Mouse (Mus musculus): ENCODE data around the gene Tmf1.

Tmf1 gene

DNA sequence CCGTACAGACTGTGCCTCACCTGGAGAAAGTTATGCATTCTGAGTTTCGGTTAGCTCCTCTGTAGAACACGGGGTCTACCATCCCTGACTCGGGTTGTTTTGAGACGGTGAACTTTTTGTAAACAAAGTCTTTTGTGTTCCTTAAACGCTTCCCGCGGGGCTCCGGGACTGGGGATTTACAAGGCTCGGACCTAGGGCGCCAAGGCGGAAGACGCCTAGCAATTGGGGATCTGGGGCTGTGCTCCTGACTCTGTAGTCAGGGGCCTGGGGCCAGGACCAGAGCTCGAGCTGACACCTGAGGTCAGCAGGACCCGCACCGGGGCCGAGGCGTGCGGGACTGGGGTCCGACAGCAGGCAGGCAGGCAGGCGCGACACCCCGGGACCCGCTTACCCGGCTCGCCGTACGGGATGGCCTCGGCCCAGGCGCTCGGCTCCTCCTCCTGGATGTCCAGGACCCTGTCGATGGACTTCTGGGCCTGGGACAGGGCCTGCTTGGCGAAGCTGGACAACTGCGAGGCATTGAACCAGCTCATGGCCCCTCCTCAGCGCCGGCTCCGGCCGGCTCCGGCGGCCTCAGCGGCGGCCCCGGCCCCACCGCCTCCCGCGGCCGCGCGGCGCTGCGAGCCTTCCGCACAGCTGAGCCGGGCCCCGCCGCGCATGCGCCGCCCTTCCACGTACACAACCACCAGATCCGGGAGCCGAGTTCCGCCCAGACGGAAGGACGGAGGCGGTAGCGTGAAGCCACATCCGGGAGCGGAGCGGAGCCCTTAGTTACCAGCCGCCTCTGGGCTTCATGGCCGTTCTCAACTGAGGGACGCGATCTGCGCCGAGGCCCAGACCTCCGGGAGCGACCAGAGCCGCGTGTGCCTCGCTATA, at the start of gene Tmf1:
Gene Tmf1 (minus strand): TSS at position 632 of the 876 bp plus-strand sequence.
- DNase-seq (ENCODE audit: low read depth, low spot score): peak; percentile 93

DNA sequence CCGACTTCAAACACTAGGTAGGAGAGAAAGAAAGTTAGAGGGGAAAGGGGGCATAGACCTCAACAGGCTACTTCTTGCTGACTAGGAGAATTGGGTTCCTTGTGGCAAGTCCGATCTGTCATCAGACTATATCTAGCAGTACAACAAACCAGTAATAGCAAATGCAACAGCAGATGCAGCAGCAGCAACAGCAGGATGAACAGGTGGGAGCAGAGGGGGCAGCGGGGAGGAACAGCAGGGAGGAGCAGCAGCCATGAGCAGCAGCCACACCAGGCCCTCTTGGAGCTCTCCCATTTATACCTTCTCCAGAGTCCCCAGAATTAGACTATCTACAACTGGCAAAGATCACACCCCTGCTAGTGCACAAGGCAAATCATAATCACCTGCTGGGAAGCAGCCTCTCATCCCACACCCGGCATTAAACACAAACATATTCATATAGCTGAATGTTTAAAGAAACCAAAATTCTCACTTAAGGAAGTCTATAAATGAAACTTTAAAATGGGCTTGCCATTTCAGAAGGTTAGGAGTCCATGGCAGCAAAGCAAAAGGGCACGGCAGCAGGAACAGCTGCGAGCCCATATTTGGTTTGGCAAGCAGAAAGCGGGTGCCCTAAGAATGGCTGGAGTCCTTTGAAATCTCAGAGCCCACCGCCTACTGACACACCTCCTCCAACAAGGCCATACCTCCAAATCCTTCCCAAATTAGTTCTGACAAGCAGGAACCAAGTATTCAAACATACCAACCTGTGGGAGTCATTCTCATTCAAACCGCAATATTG, 48.3 kb upstream of the Tmf1 start:
- DNase-seq (ENCODE audit: low read depth, low spot score): no peak

DNA sequence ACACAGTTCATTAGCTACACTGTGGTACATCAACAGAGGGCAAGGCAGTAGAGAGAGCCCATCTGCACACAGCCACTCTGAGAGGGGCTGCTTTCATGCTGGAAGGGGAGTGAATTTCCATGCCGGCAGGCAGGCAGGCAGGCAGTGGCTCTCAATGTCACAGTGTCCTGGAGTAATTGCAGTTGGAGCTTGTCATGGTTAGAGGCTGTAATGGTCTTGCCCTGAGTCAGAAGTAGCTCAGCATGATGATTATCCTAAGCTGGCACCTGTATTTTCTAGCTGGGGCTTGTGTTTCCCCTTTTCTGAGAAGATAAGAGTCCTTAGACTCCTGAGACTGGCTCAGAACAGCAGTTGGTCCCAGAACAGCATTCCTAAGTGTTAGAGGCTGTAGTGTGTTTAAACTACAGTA, 47.2 kb upstream of the Tmf1 start:
- DNase-seq (ENCODE audit: low read depth, low spot score): no peak

DNA sequence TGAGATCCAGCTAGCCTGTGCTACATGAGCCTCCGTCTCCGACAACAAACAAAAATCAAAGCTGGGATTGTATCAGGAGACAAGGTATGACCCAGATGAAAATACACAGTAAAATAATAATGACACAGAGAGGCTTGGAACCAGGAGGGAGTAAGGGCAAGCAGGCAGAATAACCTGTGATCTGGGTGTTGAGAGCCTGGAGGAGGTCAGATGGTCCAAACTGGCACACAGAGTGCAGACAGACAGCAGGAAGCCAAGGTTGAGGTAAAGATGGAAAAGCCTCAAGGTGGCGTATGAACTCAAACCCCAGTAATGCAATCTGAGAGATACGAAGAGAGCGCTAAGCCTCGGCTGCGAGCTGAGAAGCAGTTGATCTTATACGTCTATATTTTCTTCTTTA, 45.6 kb upstream of the Tmf1 start:
- DNase-seq (ENCODE audit: low read depth, low spot score): no peak

DNA sequence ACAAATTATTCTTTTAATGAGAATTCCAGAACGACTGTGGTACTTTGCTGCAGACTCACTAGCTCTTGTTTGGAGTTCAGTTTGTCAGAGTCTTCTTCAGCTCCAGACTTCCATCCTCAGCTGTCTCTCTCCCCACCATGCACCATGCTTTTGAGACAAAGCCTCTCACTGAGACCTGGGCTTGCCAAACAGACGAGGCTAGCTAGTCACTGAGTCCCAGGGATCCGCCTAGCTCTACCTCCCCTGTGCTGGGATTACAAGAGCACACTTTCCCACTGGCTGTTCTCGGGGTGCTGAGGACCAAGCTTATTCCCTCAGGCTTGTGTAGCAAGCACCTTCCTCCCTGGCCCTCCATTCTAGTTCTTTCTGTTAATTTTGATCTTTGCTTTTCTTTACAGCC, 44.6 kb upstream of the Tmf1 start:
- no peak for DNase-seq (ENCODE audit: low read depth, low spot score)

DNA sequence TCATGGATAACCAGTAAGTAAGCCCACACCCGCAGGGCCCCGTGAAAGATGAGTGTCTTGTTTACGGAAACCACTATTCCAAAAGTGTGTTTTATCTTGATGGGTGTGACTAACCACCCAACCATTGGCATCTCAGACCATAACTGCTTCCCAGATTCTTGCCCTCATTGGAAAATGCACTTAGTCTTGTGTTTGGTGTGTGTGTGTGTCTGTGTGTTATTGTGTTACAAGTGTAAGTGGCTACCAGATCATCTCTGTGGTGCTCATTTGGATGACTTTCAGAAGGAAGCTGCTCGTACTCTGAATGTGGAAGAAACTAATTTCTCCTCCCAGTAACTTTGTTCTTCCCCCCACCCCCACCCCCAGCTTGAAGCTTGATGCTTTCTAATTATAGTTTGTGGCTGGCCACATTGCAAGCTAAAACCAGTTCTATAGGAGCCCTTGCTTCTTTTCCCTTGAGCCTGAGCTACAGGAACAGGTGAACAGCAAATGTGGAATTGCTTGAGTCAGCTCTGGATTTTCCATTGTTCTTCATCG, 44.1 kb upstream of the Tmf1 start:
- no peak for DNase-seq (ENCODE audit: low read depth, low spot score)

DNA sequence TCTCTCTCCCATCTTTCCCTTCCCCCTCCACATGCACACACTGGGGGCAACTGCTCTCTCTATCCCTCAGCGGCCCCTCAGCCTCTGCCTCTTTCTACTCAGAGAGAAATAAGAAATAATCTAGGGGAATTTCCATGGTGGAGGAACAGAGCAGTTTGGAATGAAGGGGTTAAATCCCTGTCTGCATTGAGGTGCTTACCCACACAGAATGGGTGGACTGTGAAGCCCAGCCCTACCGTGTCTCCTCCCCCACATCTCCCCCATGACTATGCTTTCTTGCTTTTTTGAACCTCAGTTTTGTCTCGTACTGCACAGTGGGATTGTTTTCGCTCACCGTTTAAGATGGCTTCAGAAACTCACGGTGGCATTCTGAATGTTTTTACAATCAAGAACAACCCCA, 43.4 kb upstream of the Tmf1 start:
- no peak for DNase-seq (ENCODE audit: low read depth, low spot score)

DNA sequence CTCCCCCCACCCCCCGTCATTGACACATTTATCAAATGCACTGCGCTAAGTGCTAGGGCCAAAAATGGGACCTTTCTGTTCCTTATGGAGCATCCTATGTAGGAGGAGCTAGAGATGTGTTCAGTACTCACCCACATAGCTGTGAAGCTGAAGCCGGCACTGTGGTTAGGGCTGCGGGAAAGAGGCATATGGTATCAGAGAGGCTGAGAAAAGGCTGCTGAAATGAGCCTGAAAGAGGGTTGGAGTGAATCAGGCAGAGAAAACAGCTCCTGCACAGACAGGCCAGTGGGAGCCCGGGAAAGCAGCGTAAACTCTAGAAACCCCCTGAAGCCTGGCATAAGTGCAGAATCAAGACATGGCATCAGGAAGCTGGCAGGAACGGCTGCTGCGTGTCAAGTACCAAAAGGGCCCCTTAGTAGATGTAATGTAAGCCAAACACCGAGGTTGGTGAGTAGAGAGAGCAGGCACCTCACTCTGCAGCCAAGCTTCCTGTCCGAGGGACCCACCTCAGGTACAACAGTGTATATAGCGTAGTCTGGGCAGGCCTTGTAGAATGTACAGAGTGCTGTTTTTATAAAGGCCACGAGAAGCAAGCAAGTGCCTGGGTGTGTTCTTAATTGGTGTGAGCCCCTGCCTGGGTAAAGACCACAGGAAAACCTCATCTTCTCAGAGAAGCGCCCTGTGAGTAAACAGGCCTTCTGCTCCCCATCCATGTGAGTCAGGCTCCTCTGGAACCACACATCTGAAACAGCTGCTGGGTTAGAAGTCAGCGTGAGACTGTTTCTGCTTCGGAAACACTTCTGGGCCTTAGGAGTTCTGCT, 42.5 kb upstream of the Tmf1 start:
- no peak for DNase-seq (ENCODE audit: low read depth, low spot score)

DNA sequence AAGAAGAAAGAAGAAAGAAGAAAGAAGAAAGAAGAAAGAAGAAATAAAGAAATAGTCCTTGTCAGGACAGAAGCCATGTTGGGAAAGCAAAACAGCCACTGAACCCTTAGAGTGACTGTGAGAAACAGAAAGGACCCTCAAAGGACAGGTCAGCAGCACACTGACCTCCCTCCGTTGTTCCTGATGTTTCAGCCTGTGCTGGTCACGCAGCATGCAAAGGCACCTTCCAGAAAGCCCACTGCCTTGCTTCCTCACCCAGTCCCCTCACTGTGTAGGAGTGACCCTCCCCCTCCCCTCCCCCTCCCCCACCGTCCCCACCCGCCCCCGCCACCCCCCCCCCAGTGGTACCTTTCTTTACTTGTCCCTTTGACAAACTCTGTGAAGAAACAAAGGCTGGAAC, 41.8 kb upstream of the Tmf1 start:
- DNase-seq (ENCODE audit: low read depth, low spot score): no peak

DNA sequence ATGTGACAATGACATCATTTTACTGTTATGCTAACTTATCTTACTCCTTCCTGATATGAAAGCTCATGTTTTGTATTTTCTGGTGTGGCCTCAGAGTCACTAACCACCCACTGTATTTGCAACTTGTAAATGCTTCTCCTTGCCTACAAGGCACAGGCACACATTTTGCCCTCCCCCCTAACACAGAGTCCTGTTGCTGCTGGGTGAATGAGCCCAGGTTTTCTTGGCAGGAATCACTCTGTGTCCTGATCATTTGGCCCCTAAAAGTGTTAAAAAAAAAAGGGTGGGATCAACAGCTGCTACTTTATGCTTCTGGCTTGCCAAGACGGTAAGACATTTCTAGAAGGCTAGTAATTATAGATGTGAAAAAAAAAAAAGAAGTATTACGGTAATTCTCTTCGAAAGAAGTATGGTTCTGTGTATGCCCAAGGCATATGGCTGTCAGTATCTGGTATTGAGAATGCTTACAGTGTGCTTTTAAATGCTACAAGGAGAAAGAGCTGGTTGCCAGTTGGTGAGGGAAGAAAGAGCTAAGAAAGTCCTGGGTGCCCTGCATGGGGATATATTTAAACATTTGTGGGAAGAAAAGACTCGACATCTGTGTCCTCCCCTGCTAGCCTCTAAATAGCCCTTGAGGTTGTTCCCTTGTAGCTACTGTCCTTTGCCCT, 37.4 kb upstream of the Tmf1 start:
- no peak for DNase-seq (ENCODE audit: low read depth, low spot score)

DNA sequence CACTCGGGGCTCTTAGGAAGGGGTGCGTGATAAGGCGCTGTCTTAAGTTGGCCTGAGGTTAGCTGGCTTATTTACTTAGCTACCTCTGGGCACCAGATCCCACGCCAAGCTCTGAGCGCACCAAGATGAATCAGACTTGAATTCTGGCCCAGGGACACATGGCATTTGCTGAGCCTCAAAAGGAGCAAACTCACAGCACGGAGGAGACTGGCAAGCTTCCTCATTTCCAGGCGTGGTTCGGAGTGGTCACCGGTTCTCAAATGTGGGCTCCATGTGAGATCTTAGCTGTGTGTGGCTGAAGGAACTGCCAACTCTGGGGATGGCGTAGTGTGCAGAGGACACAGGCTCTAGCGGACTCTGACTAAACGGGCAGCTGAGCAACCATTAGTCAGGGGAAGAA, 33.1 kb upstream of the Tmf1 start:
- no peak for DNase-seq (ENCODE audit: low read depth, low spot score)

DNA sequence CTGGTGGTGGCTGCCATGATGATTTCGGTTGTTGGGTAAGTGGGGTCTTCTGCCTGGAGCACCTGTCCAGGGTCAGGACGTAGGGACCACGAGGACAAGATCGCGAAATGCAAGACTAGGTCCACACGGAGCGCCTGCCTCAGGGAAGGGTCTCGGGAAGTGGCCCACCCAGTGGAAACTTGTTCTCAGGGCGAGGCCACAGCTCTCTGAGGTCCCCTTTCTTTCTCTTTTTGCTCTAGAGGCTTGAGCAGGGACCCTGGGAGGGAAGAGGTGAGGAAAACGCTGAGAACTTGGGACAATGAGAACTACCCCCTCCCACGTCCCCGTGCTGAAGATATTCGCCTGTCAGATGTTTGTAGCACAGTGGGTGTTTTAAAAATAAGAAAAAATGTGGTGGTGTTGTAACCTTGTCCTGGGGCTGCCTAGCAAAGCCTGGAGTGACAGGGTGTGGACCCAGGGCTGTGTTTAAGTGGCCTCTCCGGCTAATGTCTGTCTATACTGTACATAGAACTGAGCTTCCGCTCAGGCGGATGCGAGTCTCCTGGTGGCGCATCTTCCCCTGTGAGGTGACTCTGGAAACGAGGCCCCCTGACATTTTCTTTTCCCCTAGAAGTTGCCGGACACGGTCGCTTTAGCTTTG, 32.2 kb upstream of the Tmf1 start:
- no peak for DNase-seq (ENCODE audit: low read depth, low spot score)

DNA sequence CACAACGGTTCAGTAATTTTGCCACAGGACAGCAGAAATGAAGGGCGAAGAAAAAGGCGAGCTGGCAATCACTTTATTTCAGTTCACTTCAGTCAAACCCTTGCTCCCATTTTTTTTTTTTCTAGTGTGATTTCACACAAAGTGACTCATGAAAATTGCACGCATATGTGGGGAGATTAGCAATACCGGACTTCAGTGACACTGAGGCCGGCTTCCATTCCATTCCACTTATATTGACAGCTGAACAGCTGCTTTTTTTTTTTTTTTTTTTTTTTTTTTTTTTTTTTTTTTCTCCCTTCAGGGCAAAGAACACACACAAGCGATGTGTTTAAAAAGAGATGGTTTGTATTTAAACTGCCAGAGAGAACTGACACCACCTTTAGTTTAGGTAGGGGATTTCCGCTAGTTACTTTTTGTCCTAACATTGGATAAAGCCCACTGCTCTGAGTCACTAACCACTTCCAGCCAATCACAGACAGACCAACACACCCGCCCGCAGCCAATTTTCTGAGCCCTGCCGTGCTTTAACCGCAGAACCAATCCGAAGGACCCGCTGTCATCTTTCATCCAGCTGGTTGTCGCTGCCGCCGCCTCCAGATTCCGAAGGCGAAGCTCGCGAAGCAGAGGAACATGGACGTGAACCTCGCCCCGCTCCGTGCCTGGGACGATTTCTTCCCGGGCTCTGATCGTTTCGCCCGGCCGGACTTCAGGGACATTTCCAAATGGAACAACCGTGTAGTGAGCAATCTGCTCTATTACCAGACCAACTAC, 31.5 kb upstream of the Tmf1 start, which contains the start of gene Arl6ip5:
Gene Arl6ip5 (plus strand): TSS at position 499 of the 771 bp plus-strand sequence.
- DNase-seq (ENCODE audit: low read depth, low spot score): peak; percentile 90

DNA sequence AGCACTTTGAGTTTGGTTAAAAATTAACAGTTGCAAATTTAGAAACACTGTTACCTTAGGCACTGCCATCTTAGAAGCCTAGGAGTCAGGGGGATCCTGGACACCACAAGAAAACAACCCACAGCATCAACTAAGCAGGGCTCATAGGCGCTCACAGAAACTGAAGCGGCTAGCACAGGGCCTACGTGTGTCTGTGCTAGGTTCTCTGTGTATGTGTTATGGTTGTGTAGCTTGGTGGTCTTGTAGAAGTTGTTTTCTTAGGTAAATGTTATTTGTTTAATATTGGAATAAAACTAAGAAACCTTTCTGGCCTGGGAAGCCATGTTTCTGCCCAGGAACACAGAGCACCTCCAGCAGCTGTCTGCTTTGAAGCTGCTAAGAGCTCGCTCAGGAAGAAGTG, 30.8 kb upstream of the Tmf1 start:
- no peak for DNase-seq (ENCODE audit: low read depth, low spot score)

DNA sequence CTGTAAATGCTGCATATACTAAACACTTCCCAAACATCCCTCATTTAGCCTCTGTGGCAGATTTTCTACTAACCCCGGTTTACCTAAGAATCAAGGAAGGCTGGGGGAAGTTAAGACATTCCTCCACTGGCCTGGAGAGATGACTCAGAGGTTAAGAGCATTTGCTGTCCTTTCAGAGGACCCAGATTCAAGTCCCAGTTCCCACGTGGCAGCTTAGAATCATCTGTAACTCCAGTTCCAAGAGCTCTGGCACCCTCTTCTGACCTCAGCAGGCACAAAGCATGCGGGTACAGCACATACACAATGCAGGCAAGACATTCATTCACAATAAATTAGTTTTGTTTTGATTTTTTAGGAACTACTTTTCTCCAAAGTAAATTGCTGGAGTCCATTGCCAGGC, 30.3 kb upstream of the Tmf1 start:
- no peak for DNase-seq (ENCODE audit: low read depth, low spot score)

DNA sequence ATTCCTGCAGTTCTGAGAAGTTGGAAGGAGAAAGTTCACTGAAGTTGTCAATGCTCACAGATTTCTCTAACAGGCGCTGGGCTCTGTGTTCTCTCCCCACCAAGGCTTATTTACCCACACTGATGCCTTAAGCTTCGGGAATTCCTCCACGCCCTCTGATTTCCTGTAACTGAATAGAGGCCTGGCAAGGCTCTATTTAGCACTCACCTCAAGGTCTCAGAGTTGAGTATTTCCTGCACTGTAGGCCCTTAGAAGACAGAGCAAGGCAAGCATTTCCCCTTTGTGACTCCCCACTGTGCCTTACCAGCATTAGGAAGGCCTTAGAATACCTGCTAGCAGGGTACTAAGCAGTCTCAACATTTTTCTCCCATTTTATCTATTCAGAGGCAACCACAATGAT, 29.5 kb upstream of the Tmf1 start:
- DNase-seq (ENCODE audit: low read depth, low spot score): no peak

DNA sequence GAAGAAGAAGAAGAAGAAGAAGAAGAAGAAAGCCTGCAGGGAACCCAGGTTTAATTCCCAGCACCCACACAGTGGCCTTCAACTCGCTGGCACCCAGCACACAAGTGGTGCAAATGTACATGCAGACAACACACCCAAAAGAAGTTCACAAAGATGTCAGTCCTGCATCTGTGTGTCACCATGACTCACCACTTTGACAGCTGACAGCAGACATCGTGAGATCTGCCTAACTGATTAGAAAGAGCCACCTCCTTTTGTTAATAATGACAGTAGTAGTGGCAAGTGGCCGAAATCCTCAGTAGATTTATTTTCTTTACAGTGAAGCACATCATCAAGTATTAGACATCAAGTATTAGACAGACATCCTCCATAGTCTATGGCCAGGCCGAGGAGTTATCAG, 28.2 kb upstream of the Tmf1 start:
- DNase-seq (ENCODE audit: low read depth, low spot score): no peak

DNA sequence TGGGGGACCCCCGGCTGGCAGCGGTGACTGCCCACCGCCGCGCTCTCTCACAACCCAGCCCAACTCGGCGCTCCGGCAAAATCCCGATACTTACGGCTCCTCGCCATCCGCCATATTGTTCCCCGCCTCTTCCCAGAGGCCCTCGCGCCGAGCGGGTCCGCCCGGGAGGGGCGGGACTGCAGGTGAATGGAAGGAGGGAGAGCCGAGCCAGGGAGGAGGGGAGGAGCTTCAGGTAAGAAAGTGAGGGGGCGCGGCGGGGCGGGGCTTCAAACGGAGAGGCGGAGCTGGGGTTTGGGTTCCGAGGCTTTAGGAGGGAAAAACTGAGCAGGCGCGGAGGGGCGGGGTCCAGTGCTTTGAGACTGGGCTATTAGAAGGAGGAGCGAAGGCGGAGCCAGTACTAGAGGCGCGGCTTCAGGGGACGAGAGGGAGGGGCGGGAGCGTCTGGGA, 26.5 kb upstream of the Tmf1 start, which contains the start of gene Uba3:
Gene Uba3 (minus strand): TSS at position 209 of the 447 bp plus-strand sequence.
- peak; percentile 98 for DNase-seq (ENCODE audit: low read depth, low spot score)

DNA sequence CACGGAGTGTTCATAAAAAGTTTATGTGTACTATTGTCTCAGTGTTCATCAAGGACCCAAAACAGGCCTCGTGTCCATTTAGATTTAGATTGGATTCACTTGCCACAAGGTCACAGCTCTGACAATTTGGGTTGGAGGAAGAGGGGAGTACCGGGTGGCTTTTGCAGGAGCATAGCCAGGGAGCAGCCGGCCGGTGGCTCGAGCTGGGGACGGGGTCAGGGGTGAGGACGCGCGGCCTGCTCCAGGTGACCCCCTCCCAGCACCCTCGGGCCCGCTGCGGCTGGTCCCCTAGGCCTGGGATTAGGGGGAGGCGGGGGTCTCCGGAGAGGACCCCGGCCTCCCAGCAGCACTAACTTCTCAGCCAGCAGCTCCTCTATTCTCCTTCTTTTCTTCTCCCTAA, 26.0 kb upstream of the Tmf1 start:
- no peak for DNase-seq (ENCODE audit: low read depth, low spot score)
